ENCODE assay signal across 17 mouse cellular contexts in the genomic region with DNA sequence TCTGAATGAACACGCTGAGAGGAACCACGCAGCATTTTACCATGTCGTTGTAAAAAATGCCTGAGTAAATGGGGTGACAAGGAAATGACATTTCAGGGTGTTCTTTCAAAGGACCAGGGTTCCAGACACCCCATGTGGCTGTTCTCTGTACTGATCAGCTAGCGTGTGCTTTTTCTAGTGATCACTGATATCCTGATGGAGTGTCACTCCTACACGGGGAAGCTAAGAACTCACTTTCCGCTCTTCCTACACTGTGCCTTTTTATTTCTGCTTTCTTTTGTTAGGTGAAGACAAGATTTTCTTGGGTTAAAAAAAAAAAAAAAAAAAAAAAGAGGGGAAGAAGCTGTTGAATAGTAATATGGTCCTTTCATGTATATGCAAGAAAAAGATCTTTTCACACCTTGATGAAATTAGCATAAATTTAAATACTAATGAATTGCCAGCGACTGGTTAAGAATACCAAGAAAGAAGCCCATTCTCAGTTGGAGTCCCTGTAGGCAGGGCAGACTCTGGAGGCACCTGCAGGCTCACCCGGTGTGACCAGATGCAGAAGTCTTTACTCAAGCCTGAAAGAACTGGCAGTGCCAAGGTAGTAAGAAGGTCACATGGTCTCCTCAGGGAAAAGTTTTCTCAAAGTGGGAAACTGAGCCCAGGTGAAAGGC.
"Had no signal": no experiment of that assay in that cellular context is flagged by ENCODE, and none has a peak within 500 bp of the region (broad histone marks: within the 10 kb centered on the region; RNA-seq: fewer than 3 reads in every experiment).

No protein-coding gene starts in this region.

- H3K4me1 ChIP-seq: limb, embryonic 10.5 days; limb, embryonic 13.5 days; liver, embryonic 12.5 days; liver, embryonic 15.5 days; lung, embryonic 15.5 days had no signal

- H3K4me3 ChIP-seq: layer of hippocampus, adult 2 months; limb, embryonic 10.5 days; limb, embryonic 13.5 days; liver, embryonic 12.5 days; liver, embryonic 15.5 days; lung, embryonic 15.5 days; midbrain, embryonic 15.5 days had no signal

- H3K4me2 ChIP-seq: limb, embryonic 13.5 days; liver, embryonic 12.5 days; liver, embryonic 15.5 days; lung, embryonic 15.5 days; midbrain, embryonic 15.5 days had no signal

- DNase-seq: kidney, adult 2 months; kidney, postnatal 25 days; layer of hippocampus, adult 9-11 months; liver; lung, adult 18-20 months; lung, postnatal 10 days; lung, postnatal 4 days; thymus, adult 18-20 months; thymus, postnatal 36 days had no signal

- H3K9me3 ChIP-seq: limb, embryonic 10.5 days; limb, embryonic 13.5 days; liver, embryonic 12.5 days; liver, embryonic 15.5 days; lung, embryonic 15.5 days; midbrain, embryonic 15.5 days had no signal

- H3K27ac ChIP-seq: kidney, postnatal 0 days; layer of hippocampus, adult 2 months; limb, embryonic 10.5 days; limb, embryonic 13.5 days; liver, embryonic 12.5 days; liver, embryonic 15.5 days; lung, embryonic 15.5 days; midbrain, embryonic 15.5 days had no signal

- H3K36me3 ChIP-seq: limb, embryonic 10.5 days; limb, embryonic 13.5 days; liver, embryonic 12.5 days; liver, embryonic 15.5 days; lung, embryonic 15.5 days; midbrain, embryonic 15.5 days had no signal

- H3K9ac ChIP-seq: limb, embryonic 13.5 days; liver, embryonic 12.5 days; liver, embryonic 15.5 days; lung, embryonic 15.5 days; midbrain, embryonic 15.5 days had no signal

- H3K27me3 ChIP-seq: liver, embryonic 12.5 days; liver, embryonic 15.5 days; lung, embryonic 15.5 days had no signal

- ATAC-seq: liver, embryonic 12.5 days; midbrain, embryonic 15.5 days had no signal
